Mouse (Mus musculus) MEL (cell line): ENCODE results near the gene Htr5a. TPM values are rescaled to one million over a fixed set of nuclear protein-coding genes. Genes with fewer than 3 reads are reported as not detected.

ENCODE experiments used
- DNase-seq: peaks from one replicate; pipeline ENCODE4 v3.0.0; 2011; ENCODE audit warnings: low read depth, low spot score
- H3K27ac ChIP-seq: 2 replicates; pipeline ENCODE4 v1.5.1; 2012; ENCODE audit warnings: low read depth, mild to moderate bottlenecking, control low read depth, low read length, moderate library complexity; ENCODE audit not compliant: control insufficient read depth
- H3K27me3 ChIP-seq, 2 experiments: fragments of 150-350 bp in 1 of 2; sonication (generic) in 1 of 2; 2 replicates each; pipeline ENCODE4 v1.6.1; 2012; ENCODE audit warnings: low read length in 2 of 2, mild to moderate bottlenecking in 2 of 2, improper control_type of control experiment in 1 of 2, moderate library complexity in 1 of 2; ENCODE audit not compliant: insufficient read depth in 2 of 2, control insufficient read depth in 1 of 2
- H3K36me3 ChIP-seq, 2 experiments: 2 replicates each; pipeline ENCODE4 v1.6.1; 2012 to 2014; ENCODE audit warnings: low read length in 2 of 2, improper control_type of control experiment in 1 of 2, inconsistent platforms in 1 of 2, mild to moderate bottlenecking in 1 of 2; ENCODE audit not compliant: insufficient read depth in 2 of 2, control insufficient read depth in 1 of 2
- H3K4me1 ChIP-seq, 2 experiments: fragments of 150-350 bp in 1 of 2; sonication (generic) in 1 of 2; 2 replicates each; pipeline ENCODE4 v1.6.1; 2012; ENCODE audit warnings: low read length in 2 of 2, improper control_type of control experiment in 1 of 2, mild to moderate bottlenecking in 1 of 2; ENCODE audit not compliant: insufficient read depth in 2 of 2, control insufficient read depth in 1 of 2
- H3K4me3 ChIP-seq, 2 experiments: fragments of 150-350 bp in 1 of 2; sonication (generic) in 1 of 2; 2 replicates each; pipeline ENCODE4 v1.5.1; 2012; ENCODE audit warnings: low read depth in 2 of 2, low read length in 2 of 2, mild to moderate bottlenecking in 2 of 2, moderate library complexity in 2 of 2, control low read depth in 1 of 2, improper control_type of control experiment in 1 of 2; ENCODE audit not compliant: control insufficient read depth in 1 of 2, insufficient read depth in 1 of 2
- H3K79me2 ChIP-seq: 2 replicates; pipeline ENCODE4 v1.6.1; 2012; ENCODE audit warnings: mild to moderate bottlenecking, low read length, moderate library complexity; ENCODE audit not compliant: control insufficient read depth, poor library complexity, insufficient read depth
- H3K9ac ChIP-seq: 2 replicates; pipeline ENCODE4 v1.6.1; 2012; ENCODE audit warnings: low read depth, mild to moderate bottlenecking, control low read depth, low read length, moderate library complexity; ENCODE audit not compliant: control insufficient read depth, poor library complexity, severe bottlenecking
- H3K9me3 ChIP-seq: fragments of 150-350 bp; sonication (generic); replicated peaks from 2 replicates; pipeline ENCODE4 v1.6.1; 2012; ENCODE audit warnings: mild to moderate bottlenecking, low read length, improper control_type of control experiment, moderate library complexity; ENCODE audit not compliant: insufficient read depth
- CHD1 ChIP-seq: IDR thresholded peaks from 2 replicates; pipeline ENCODE4 v1.6.1; 2012; ENCODE audit warnings: low read depth, mild to moderate bottlenecking, inconsistent platforms, low read length, improper control_type of control experiment
- CTCF ChIP-seq, 3 experiments: IDR thresholded peaks in 2 of 3; conservative IDR thresholded peaks in 1 of 3; 2 replicates each; pipeline ENCODE4 v1.5.1; 2011 to 2012; ENCODE audit warnings: low read length in 3 of 3, low read depth in 2 of 3, mild to moderate bottlenecking in 2 of 3, improper control_type of control experiment in 1 of 3, inconsistent platforms in 1 of 3, mixed read lengths in 1 of 3, moderate library complexity in 1 of 3; ENCODE audit not compliant: control insufficient read depth in 1 of 3, insufficient read depth in 1 of 3, poor library complexity in 1 of 3, severe bottlenecking in 1 of 3
- ELF1 ChIP-seq: IDR thresholded peaks from 2 replicates; pipeline ENCODE4 v1.6.1; 2014; ENCODE audit warnings: low read depth, mild to moderate bottlenecking, inconsistent platforms, low read length, improper control_type of control experiment, moderate library complexity
- EP300 ChIP-seq, 2 experiments: IDR thresholded peaks; 2 replicates each; pipeline ENCODE4 v1.6.1; 2011; ENCODE audit warnings: improper control_type of control experiment in 2 of 2, low read length in 2 of 2, low read depth in 1 of 2, mild to moderate bottlenecking in 1 of 2
- GABPA ChIP-seq: IDR thresholded peaks from 2 replicates; pipeline ENCODE4 v1.6.1; 2012; ENCODE audit warnings: low read depth, mild to moderate bottlenecking, inconsistent platforms, low read length, improper control_type of control experiment, moderate library complexity
- GATA1 ChIP-seq: IDR thresholded peaks from 2 replicates; pipeline ENCODE4 v1.6.1; 2011; ENCODE audit warnings: low read depth, low read length, improper control_type of control experiment
- JUND ChIP-seq: IDR thresholded peaks from 2 replicates; pipeline ENCODE4 v1.6.1; 2011; ENCODE audit warnings: low read depth, mild to moderate bottlenecking, improper control_type of control experiment, low read length
- MAFK ChIP-seq: IDR thresholded peaks from 2 replicates; pipeline ENCODE4 v1.6.1; 2011; ENCODE audit warnings: low read depth, mild to moderate bottlenecking, low read length, improper control_type of control experiment, borderline replicate concordance
- MXI1 ChIP-seq: IDR thresholded peaks from 2 replicates; pipeline ENCODE4 v1.6.1; 2011; ENCODE audit warnings: mild to moderate bottlenecking, low read depth, low read length, improper control_type of control experiment
- MYB ChIP-seq: IDR thresholded peaks from 2 replicates; pipeline ENCODE4 v1.6.1; 2011; ENCODE audit warnings: mild to moderate bottlenecking, low read depth, low read length, improper control_type of control experiment
- POLR2AphosphoS2 ChIP-seq: IDR thresholded peaks from 2 replicates; pipeline ENCODE4 v1.6.1; 2011; ENCODE audit warnings: low read length, improper control_type of control experiment
- RAD21 ChIP-seq: IDR thresholded peaks from 2 replicates; pipeline ENCODE4 v1.6.1; 2011; ENCODE audit warnings: mild to moderate bottlenecking, low read depth, low read length, improper control_type of control experiment
- SMC3 ChIP-seq: IDR thresholded peaks from 2 replicates; pipeline ENCODE4 v1.6.1; 2011; ENCODE audit warnings: low read depth, low read length, improper control_type of control experiment
- TBP ChIP-seq: IDR thresholded peaks from 2 replicates; pipeline ENCODE4 v1.8.0; 2011; ENCODE audit warnings: low read depth, low read length, improper control_type of control experiment
- TCF12 ChIP-seq: IDR thresholded peaks from 2 replicates; pipeline ENCODE4 v1.6.1; 2014; ENCODE audit warnings: low read depth, mild to moderate bottlenecking, inconsistent platforms, low read length, improper control_type of control experiment, moderate library complexity
- UBTF ChIP-seq: IDR thresholded peaks from 2 replicates; pipeline ENCODE4 v1.6.1; 2012; ENCODE audit warnings: low read depth, mild to moderate bottlenecking, inconsistent platforms, low read length, improper control_type of control experiment, moderate library complexity, borderline replicate concordance; ENCODE audit not compliant: insufficient read depth
- ZC3H11A ChIP-seq: IDR thresholded peaks from 2 replicates; pipeline ENCODE4 v1.6.1; 2012; ENCODE audit warnings: low read depth, mild to moderate bottlenecking, inconsistent platforms, low read length, improper control_type of control experiment
- ZMIZ1 ChIP-seq: IDR thresholded peaks from 2 replicates; pipeline ENCODE4 v1.6.1; 2012; ENCODE audit warnings: low read depth, mild to moderate bottlenecking, inconsistent platforms, low read length, improper control_type of control experiment, moderate library complexity
- polyA plus RNA-seq, 2 experiments: library from polyadenylated mRNA; stranded (reverse) in 1 of 2; unstranded in 1 of 2; fragments of >175 nt in 1 of 2; fragments of >200 nt in 1 of 2; gene quantifications; 2 replicates each; pipeline versions ENCODE4 v1.2.1 to v1.2.4; 2012; ENCODE audit warnings: low replicate concordance in 2 of 2, low read depth in 1 of 2; ENCODE audit not compliant: insufficient read length in 2 of 2, insufficient read depth in 1 of 2, missing spikeins in 1 of 2
- total RNA-seq: library from RNA; depleted of rRNA; stranded (reverse); fragments of 300-350 nt; gene quantifications from 2 replicates; pipeline ENCODE4 v1.2.3, GENCODE M21; 2012

Gene Htr5a
- total and polyA plus RNA-seq, 3 experiments, result not detected

DNA sequence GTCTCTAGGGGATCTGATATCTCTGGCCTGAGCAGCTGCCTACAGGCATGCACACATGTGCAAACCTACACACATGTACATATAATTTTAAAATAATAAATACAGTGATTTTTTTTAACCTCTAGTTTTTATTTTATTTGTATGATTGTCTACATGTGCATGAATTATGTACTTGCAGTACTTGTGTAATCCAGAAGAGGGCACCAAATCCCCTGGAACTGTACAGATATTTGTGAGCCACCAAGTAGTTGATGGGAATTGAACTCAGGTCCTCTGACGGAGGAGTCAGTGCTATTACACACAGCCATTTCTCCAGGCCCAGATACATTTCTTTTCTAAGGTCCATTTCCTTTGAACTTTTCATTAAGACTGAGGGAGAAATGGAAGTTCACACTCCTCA lies 12.3 kb downstream of the Htr5a start:
- H3K4me1 ChIP-seq, result no peaks in the 10 kb centered on the region
- no peaks in the 10 kb centered on the region for H3K79me2 ChIP-seq
- no peak for TF ChIP-seq JUND
- TF ChIP-seq MXI1, result no peak
- peak; percentile 75 for TF ChIP-seq SMC3
- TF ChIP-seq MAFK, result no peak
- TF ChIP-seq MYB, result no peak
- no peak for TF ChIP-seq GABPA
- TF ChIP-seq UBTF, result no peak
- TF ChIP-seq ZC3H11A, result peak; percentile 63
- TF ChIP-seq CTCF (IDR thresholded peaks at IDR 0.05 in 2 of 3, conservative IDR thresholded peaks at IDR 0.05 in 1 of 3; ENCODE audit: control insufficient read depth in 1 of 3, insufficient read depth in 1 of 3, low read depth in 2 of 3, low read length in 3 of 3, poor library complexity in 1 of 3, severe bottlenecking in 1 of 3), result peak; percentile 15 to 87 (median 74); a peak in 5 of 6 replicates
- no peak for TF ChIP-seq POLR2AphosphoS2
- TF ChIP-seq GATA1, result no peak
- no peak for TF ChIP-seq TCF12
- TF ChIP-seq ZMIZ1, result no peak
- TF ChIP-seq CHD1, result no peak
- no peak for TF ChIP-seq ELF1
- TF ChIP-seq RAD21, result peak; percentile 81
- no peak for TF ChIP-seq TBP
- TF ChIP-seq, all 39 proteins: peak for 4
- peak; percentile 58 for DNase-seq
- Histone ChIP-seq H3K36me3 (no peaks in the 10 kb centered on the region), H3K9me3 (no peaks in the 10 kb centered on the region), H3K9ac (no peak overlapping the region), H3K27me3 (no peaks in the 10 kb centered on the region; a peak in 1 of 4 replicates), H3K27ac (no peak overlapping the region), H3K4me3 (no peak overlapping the region)

DNA sequence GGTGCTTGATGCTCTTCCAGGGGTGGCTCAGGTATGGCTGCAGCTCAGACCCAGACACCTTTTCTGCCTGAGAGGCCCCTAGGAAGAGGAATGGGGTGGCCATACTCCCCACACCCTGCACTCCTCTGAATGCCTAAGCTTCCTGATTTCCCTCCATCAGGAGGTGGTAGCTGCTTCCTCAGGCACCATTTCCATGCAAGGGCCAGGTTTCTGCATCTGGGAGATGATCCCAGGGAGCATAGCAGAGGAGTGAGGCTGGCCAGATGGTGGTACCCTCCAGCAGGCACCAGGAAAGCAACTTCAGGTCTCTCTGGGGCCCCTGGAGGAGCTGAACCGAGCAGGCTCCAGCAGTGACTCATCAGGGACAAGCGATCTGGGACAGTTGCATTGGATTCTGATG lies 13.8 kb downstream of the Htr5a start:
- Histone ChIP-seq H3K36me3 (no peaks in the 10 kb centered on the region), H3K4me1 (no peaks in the 10 kb centered on the region), H3K4me3 (no peak overlapping the region), H3K27ac (no peak overlapping the region), H3K9ac (no peak overlapping the region), H3K79me2 (no peaks in the 10 kb centered on the region), H3K9me3 (no peaks in the 10 kb centered on the region), H3K27me3 (no peaks in the 10 kb centered on the region; a peak in 1 of 4 replicates)
- no peak for DNase-seq
- TF ChIP-seq TCF12, result no peak
- no peak for TF ChIP-seq EP300 (IDR thresholded peaks at IDR 0.05; ENCODE audit: low read depth in 1 of 2, low read length in 2 of 2)
- no peak for TF ChIP-seq GABPA
- TF ChIP-seq POLR2AphosphoS2, result no peak
- TF ChIP-seq TBP, result no peak
